Mouse (Mus musculus) thymus, adult 2 months (tissue): ENCODE measurements around the gene Kcnmb1. TPM values are rescaled to one million over a fixed set of nuclear protein-coding genes. Genes with fewer than 3 reads are reported as not detected.

Experiments used
- DNase-seq: peaks from one replicate; pipeline ENCODE4 v3.0.0; 2021
- H3K27ac ChIP-seq: fragments of 200-500 bp; 2 replicates; pipeline ENCODE4 v1.5.1; 2012; ENCODE audit warnings: low read length, control low read depth; ENCODE audit not compliant: control insufficient read depth, insufficient read depth
- H3K27me3 ChIP-seq: fragments of 200-500 bp; 2 replicates; pipeline ENCODE4 v1.6.1; 2012; ENCODE audit warnings: mild to moderate bottlenecking, low read length, moderate library complexity, mixed read lengths; ENCODE audit not compliant: control insufficient read depth, insufficient read depth
- H3K36me3 ChIP-seq: fragments of 200-500 bp; 2 replicates; pipeline ENCODE4 v1.6.1; 2012; ENCODE audit warnings: mild to moderate bottlenecking, low read length, moderate library complexity; ENCODE audit not compliant: control insufficient read depth, insufficient read depth
- H3K4me1 ChIP-seq: fragments of 200-500 bp; replicated peaks from 2 replicates; pipeline ENCODE4 v1.6.1; 2012; ENCODE audit warnings: low read length; ENCODE audit not compliant: control insufficient read depth, insufficient read depth
- H3K4me3 ChIP-seq: fragments of 200-500 bp; 2 replicates; pipeline ENCODE4 v1.5.1; 2012; ENCODE audit warnings: mild to moderate bottlenecking, low read length, control low read depth, moderate library complexity; ENCODE audit not compliant: control insufficient read depth, insufficient read depth
- CTCF ChIP-seq: fragments of 200-500 bp; IDR thresholded peaks from 2 replicates; pipeline ENCODE4 v1.5.1; 2012; ENCODE audit warnings: mild to moderate bottlenecking, control low read depth, low read length, moderate library complexity, borderline replicate concordance; ENCODE audit not compliant: control insufficient read depth, poor library complexity, insufficient read depth; ENCODE audit errors: extremely low read depth
- POLR2A ChIP-seq: fragments of 200-500 bp; IDR thresholded peaks from 2 replicates; pipeline ENCODE4 v1.6.1; 2012; ENCODE audit warnings: mild to moderate bottlenecking, low read length, control low read depth, moderate library complexity; ENCODE audit not compliant: control insufficient read depth, poor library complexity, insufficient read depth; ENCODE audit errors: extremely low read depth
- WGBS: fragments of 180-500 bp; shearing (Covaris S2); methylation state at CpG from one replicate; pipeline ENCODE4 v1.1.7; 2018; 5-methylcytosine and 5-hydroxymethylcytosine counted together
- polyA plus RNA-seq: library from polyadenylated mRNA; depleted of rRNA; stranded (reverse); fragments of >200 nt; gene quantifications from 2 replicates; pipeline ENCODE4 v1.2.3, GENCODE M21; 2012; rRNA removed

The Kcnmb1 gene
- polyA plus RNA-seq, 1 experiment, result 0.50 TPM

DNA sequence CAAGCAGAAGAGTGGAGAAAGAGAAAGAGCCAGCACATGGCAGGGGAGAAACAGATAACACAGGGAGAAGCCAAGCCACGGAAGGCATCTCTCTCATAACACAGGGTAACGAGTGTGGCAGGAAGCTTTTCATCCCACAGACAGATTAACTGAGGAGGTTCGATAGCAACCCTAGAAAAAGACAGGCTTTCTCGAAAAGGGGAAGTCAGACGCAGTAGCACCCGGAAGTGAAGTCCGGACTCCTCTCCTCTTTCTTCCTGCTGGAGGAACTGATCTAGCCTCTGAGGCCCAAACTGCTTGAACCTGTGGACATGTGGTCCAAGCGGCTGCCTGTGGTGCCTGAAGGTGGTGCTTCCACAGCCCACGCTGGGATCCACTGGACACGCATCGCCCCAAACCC is 45.4 kb downstream of the Kcnmb1 start:
- Histone ChIP-seq H3K36me3 (no peaks in the 10 kb centered on the region), H3K27me3 (no peaks in the 10 kb centered on the region), H3K4me3 (peak overlapping the region; percentile 55), H3K27ac (peak overlapping the region; percentile 99), H3K4me1 (peaks cover 34% of the 10 kb centered on the region)
- TF ChIP-seq CTCF (peak; percentile 27; the same call in 1 of the 2 replicates), POLR2A (peak; percentile 34; the same call in 1 of the 2 replicates)
- DNase-seq, result peak; percentile 64
- WGBS, result 6% methylated on average over 11 of the region's 11 CpGs

DNA sequence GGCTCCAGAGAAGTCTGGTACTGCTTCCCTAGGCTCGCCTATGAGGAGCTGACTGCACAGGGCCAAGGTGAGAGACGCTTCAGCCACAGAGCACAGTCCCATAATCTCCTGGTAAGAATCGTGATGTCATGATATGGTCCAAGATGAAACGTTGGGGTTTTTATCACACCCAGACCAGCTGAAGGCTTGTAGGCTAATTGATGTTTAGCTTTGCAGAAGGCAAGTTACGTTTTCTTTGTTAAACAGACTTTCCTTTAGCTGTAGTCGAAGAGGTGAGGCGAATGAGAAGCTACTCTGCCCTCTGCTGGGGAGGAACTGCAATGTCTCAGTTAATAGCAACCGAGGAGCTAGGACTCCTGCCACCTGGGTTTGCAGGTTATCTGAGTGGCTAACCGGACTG is 45.9 kb downstream of the Kcnmb1 start:
- Histone ChIP-seq H3K27me3 (no peaks in the 10 kb centered on the region), H3K4me3 (peak overlapping the region; percentile 55)

DNA sequence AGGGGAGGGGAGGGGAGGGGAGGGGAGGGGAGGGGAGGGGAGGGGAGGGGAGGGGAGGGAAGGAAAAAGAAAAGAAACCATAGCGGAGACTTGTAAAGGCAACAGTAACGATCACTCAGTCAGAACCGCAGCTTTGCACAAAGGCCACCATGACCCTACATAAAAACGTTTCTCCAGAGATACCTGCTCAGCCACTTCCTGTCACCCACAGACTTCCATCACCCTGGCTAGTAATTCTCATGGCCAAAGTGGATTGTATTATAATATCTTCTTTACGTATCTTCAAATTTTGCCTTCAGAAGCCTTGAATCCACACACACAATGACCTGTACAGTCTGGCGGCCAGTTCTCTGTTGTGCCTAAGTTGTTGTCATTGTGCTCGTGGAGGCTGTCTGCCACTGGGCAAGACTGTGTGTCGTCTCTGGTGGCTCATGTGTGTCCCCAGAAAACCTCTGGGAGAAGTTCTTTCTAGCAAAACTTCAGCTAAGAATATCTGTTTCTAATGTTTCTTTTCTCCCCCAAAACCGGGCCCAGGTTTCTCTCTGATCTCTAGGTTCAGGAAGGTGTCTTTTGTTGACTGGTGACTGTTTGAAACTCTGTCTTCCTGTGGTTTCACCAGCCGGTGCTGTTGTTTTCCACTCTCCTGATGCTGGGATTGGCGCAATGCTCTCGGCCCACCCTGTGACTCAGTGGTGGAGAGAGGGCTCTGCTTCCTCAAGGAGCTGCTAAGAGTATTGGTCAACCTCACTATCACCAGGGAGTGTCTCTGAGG is 46.7 kb downstream of the Kcnmb1 start:
- 12% methylated on average over 12 of the region's 12 CpGs for WGBS
- H3K27ac ChIP-seq, result peak overlapping the region; percentile 81
- no peaks in the 10 kb centered on the region for H3K27me3 ChIP-seq
- H3K4me3 ChIP-seq, result no peak overlapping the region; the same call in 1 of the 2 replicates
- H3K36me3 ChIP-seq, result no peaks in the 10 kb centered on the region
- TF ChIP-seq CTCF (no peak), POLR2A (no peak)
- peaks cover 34% of the 10 kb centered on the region for H3K4me1 ChIP-seq
- DNase-seq, result peak; percentile 43

More for the DNA sequence above, 45.9 kb downstream of the Kcnmb1 start:
- peak; percentile 85 for DNase-seq
- WGBS, result 6% methylated on average over 9 of the region's 9 CpGs
- peak overlapping the region; percentile 99 for H3K27ac ChIP-seq
- TF ChIP-seq CTCF, result no peak
- no peak for TF ChIP-seq POLR2A
- no peaks in the 10 kb centered on the region for H3K36me3 ChIP-seq
- H3K4me1 ChIP-seq, result peaks cover 34% of the 10 kb centered on the region

DNA sequence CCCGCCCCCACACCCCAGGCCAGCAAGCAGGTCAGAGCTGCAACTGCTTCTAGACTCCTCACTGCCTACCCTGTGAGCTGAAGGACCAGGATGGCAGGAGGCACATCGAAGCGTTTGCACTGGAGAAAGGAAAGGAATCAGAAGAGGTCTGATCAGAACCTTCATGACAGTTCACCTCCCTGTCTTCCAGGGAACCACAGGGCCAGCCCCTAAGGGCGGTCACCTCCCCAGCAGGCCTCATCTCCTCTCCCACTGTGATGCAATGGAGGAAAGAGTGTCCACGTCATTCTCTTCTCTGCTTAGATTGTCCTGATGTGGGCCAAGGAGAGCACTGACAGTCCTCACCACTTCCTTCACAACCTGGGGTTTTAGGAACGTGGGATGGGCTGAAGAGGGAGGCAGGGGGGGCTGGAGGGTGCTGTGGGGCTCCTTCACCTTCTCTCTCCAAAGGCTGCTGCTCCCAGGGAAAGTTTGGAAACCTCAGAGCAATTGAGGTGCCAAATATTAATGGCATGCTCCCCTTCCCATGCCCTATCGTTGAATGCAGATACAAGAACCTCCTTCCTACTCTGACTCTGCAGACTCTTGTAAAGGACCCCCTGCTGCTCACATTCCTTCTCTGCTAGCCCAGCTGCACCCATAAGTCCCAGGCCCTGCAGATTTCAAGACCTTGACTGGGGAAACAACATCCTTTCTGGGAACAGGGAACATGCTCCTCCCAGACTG is 47.5 kb downstream of the Kcnmb1 start:
- TF ChIP-seq CTCF (no peak), POLR2A (no peak)
- 20% methylated on average over 7 of the region's 7 CpGs for WGBS
- Histone ChIP-seq H3K27ac (peak overlapping the region; percentile 81), H3K36me3 (no peaks in the 10 kb centered on the region), H3K4me3 (no peak overlapping the region), H3K27me3 (no peaks in the 10 kb centered on the region), H3K4me1 (peaks cover 34% of the 10 kb centered on the region)
- peak; percentile 26 for DNase-seq

DNA sequence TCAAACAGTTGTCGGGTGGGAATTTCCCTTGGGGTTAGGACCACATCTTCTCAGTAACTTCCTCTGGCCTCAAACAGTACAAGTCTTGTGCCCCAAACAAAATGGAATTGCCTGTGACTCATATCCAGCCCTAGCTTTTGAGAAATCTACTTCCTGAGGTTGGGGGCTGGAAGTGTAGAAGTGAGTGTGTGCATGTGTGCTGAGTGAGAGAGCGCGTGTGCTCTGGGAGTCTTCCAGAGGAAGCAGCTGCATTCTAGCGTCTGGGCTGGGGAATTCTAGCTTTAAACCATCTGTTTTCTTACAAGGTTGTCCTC is 48.0 kb downstream of the Kcnmb1 start:
- Histone ChIP-seq H3K27me3 (no peaks in the 10 kb centered on the region), H3K4me1 (peaks cover 33% of the 10 kb centered on the region), H3K36me3 (no peaks in the 10 kb centered on the region), H3K4me3 (no peak overlapping the region), H3K27ac (peak overlapping the region; percentile 81)
- WGBS, result 12% methylated on average over 4 of the region's 4 CpGs
- no peak for TF ChIP-seq POLR2A
- TF ChIP-seq CTCF, result no peak
- DNase-seq, result peak; percentile 35

DNA sequence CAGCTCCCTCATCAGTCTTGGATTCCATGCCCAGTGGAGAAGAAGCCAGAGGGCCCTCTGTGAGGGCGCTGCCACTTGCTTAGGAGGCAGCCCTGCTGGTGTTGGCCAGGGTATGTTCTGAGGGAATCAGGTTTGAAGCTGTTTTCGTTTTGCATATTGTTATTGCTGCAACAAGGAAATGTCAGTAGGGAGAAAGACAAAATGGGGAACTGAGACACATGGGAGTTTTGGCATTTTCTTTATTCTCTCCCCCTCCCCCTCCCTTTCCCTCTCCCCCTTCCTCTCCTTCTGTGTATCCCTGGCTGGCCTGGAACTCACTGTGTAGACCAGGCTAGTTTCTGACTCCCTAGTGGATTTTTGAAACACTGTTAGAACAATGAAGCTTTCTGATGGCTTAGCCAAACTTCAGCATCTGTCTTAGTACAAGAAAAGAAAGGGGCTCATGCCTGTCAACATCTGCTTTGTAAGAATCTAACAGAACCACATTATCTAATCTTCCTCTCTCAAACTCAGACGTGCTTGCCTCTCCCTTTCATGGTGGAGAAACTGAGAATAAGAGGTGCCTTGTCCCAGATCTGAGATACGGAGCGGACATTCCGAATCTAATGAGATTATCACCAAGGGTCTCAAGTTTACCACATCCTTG is 49.3 kb downstream of the Kcnmb1 start:
- Histone ChIP-seq H3K27me3 (no peaks in the 10 kb centered on the region), H3K36me3 (no peaks in the 10 kb centered on the region), H3K4me3 (no peak overlapping the region), H3K27ac (peak overlapping the region; percentile 29; the same call in 1 of the 2 replicates), H3K4me1 (peaks cover 29% of the 10 kb centered on the region)
- WGBS, result 70% methylated on average over 6 of the region's 6 CpGs
- TF ChIP-seq POLR2A, result no peak
- TF ChIP-seq CTCF, result no peak
- no peak for DNase-seq

Other genes with a start within 250 kb of the Kcnmb1 start
- 0.12 and 0.13 TPM in 2 replicates for gene Kcnip1, start 30.1 kb downstream of the Kcnmb1 start, polyA plus RNA-seq
- gene Lcp2, start 83.9 kb downstream of the Kcnmb1 start, polyA plus RNA-seq, result 153 TPM in 2 replicates
- 0.16 TPM in 1 of 2 replicates, not detected in the other for gene 4930469K13Rik, start 135.5 kb downstream of the Kcnmb1 start, polyA plus RNA-seq
- 0.57 and 0.70 TPM in 2 replicates for gene Foxi1, start 245.1 kb downstream of the Kcnmb1 start, polyA plus RNA-seq